Mouse (Mus musculus): ENCODE results near the gene Abraxas2.
A peak's percentile ranks its signal among the peaks of the same experiment; 100 is the strongest.

Gene Abraxas2

DNA sequence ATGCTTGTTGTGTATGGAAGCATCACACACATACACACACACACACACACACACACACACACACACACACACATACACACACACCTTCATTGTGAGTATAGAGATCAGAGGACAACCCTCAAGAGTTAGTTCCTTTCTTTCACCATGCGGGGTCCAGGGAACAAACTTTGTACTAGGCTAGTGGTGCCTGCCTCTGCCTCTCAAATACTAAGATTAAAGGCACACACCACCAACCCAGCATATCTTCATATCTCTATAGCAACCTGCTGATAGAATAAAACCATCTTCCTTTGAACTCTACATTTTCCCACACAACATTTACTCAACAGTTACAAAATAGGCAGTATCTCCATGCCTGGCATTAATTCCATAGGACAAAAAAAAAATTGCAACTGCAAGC lies 2.9 kb upstream of the Abraxas2 start:
- DNase-seq: no peak

DNA sequence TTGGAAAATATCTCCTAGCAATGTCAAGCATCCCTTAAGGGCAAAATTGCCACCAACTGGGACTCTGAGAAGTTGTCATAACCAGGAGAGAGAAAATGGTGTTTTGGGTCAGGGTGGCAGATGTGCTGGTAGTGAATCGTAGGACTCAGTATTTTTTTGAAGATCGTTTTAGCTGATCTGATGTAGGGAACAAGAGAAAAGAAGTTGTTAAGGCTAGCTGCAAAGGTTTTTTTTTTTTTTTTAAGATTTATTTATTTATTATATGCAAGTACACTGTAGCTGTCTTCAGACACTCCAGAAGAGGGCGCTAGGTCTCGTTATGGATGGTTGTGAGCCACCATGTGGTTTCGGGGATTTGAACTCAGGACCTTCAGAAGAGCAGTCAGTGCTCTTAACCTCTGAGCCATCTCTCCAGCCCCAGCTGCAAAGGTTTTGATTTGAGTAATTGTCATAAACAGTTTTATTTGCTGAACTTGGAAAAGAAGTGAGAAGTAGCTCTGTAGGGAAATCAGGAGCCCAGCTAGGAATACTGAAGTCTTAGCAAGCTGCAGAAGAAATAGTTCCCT lies 899 bp upstream of the Abraxas2 start:
- no peak for DNase-seq

GRCm38 (mm10) chr7:132866316-132866715 lies 7.3 kb downstream of the Abraxas2 start:
- no peak for DNase-seq

GRCm38 (mm10) chr7:132873043-132873442 lies 14.0 kb downstream of the Abraxas2 start:
- no peak for DNase-seq

DNA sequence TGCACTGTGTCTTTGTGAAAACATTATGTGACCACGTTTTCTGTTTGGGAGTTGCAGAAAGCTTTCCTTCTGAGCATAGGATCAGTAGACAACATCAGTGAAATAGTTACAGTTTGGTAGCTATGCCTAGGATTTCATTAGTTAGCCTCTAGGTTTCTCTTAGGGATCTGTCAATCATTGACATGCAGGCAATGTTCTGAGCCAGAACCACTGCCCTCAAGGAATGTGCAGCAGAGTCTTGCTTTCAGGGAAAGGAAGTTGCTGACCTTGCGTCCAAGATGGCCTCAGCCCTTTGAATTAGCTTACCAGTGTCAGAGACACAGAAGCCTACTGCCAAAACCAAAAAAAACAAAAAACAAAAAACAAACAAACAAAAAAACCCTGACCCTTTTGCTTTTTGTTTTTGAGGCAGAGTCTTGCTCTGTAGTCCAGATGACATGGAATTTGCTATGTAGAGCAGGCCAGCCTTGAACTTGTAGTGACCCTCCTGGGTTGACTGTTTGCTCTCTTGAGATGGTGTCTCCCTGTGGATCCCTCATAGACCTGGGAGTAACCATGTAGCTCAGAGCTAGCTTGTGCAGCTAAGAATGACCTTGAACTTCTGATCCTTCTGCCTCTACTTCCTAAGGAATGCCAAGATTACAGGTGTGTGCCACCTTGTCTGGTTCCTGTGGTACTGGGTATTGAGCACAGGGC lies 16.5 kb downstream of the Abraxas2 start:
- no peak for DNase-seq

DNA sequence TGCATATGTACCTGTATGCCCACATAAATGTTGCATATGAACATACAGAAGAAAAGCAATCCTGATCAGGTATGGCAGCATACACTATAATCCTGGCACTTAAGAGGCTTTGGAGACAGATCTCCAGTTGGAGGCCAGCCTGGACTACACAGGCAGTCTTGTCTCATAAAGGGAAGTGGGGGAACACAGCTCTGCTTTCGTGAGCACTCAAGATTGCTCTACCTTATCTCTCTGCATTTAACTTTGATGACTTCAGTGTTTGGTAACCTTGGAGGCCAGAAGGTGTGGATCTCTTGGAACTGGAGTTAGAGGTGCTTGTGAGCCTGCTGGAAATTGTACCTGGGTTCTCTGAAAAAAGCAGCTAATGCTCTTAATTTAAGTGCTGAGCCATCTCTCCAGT lies 21.3 kb downstream of the Abraxas2 start:
- DNase-seq: no peak

DNA sequence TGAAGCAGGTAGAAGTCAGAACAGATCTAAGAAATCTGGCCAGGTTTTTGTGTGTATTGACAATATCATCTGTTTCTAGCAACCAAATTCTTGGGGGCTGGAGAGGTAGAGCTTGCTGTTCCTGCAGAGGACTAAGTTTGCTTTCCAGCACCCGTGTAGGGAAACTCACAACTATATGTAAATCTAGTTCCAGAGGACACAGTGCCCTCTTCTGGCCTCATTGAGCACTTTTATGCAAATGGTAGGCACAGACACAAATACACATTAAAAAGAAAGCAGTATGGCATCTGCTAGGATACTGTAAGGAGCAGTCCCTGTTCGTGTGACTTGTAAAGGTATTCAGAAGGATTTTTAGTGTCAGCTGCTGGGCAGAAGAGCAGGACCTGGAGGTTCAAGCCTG lies 23.3 kb downstream of the Abraxas2 start:
- DNase-seq: peak; percentile 37

DNA sequence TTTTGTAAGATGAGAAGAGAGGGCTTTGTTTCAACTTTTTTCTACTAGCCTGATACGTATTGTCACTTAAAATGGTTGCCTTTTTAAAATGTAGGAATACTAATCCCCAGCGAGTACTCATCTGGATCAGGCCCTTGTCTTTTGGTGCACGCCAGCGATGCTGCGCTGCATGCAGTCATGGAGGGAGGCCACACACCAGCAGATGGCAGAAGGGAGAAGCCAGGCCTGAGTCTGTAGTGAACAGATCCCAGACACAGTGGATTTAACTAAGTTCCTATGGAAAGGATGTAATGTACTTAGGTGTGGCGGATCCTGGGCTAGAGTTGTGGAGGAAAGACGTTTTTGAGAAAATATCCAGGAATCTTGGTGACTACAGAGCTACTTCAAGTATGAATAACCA lies 25.0 kb downstream of the Abraxas2 start:
- no peak for DNase-seq

- DNase-seq: no peak
Measured at GRCm38 (mm10) chr7:132887019-132887804, 28.2 kb downstream of the Abraxas2 start.

DNA sequence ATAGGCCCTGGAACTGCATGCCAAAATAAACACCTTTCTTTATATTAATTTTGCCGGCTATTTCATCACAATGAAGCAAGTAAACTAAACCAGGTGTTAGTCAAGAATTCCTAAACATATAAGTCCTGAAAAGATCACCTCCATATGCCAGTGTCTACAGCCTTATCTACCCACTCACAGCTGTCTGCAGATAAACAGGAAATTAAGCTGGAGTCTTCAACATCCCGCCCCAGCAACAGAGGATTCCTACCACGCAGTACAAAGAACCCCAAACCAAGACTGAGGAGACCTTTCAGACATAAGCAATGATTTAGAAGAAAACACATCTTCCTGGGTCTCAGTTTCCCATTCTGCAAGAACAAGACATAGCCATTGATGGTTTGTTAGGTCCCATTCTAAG lies 29.0 kb downstream of the Abraxas2 start:
- DNase-seq: no peak

- peak; percentile 30 for DNase-seq
Measured at GRCm38 (mm10) chr7:132888518-132889249, 29.7 kb downstream of the Abraxas2 start.

DNA sequence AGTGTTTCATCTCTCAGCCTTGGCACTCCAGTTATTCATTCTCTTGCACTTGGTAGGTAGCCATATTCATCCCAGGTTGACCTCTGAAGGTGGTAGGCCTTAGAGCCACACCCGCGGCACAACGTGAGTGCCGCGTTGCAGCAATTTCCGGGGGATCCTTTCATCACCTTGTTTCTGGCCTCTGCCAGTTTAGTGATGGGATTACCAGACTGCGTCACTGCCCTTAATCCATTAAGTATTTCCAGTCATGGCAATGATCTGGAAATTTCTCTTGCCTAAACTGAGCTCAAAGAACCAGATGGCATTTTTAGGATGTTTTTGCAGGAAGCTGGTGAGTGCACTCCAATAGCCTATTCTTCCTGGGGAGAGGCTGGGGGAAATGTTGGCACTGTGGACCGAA lies 30.7 kb downstream of the Abraxas2 start:
- no peak for DNase-seq

- no peak for DNase-seq
Measured at GRCm38 (mm10) chr7:132890201-132890600, 31.2 kb downstream of the Abraxas2 start.

- no peak for DNase-seq
Measured at GRCm38 (mm10) chr7:132891561-132892310, 32.7 kb downstream of the Abraxas2 start.

GRCm38 (mm10) chr7:132892311-132892661 lies 33.3 kb downstream of the Abraxas2 start:
- DNase-seq: no peak

DNA sequence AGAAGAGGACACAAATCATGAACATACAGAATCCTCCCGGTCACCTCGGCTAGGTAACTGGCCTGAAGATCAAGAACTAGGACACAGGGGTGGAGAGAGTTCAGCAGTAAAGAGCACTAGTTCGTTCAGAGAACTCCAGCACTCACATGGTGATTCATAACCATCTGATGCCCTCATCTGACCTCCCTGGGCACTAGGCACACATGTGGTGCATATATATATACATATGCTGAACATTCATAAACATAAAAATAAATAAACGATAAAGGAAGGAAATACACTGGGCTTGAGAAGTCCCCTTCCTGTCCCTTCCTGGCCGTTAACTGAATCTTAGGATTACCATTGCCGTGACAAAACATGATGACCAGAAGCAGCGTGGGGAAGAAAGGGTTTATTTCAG lies 33.8 kb downstream of the Abraxas2 start:
- no peak for DNase-seq

- DNase-seq: no peak
Measured at GRCm38 (mm10) chr7:132893336-132893735, 34.3 kb downstream of the Abraxas2 start.

- no peak for DNase-seq
Measured at GRCm38 (mm10) chr7:132894841-132895555, 36.0 kb downstream of the Abraxas2 start.

- DNase-seq: no peak
Measured at GRCm38 (mm10) chr7:132896206-132896815, 37.3 kb downstream of the Abraxas2 start.

DNA sequence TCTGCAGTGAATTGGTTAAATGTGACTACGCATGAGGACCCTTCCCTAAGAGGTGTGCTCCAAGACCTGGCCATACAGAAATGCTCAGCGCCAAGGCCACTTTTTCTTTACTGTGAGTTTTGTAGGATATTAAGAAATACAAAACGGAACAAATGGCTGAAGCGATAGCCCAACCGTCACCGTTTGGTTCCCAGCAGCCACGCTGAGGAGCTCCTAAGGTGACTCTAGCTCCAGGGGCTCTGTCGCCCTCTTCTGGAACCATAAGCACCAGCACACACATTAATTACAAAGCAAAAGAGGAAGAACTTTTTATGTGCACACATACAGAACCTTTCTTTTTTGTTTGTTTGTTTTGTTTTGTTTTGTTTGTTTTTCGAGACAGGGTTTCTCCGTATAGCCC lies 38.2 kb downstream of the Abraxas2 start:
- DNase-seq: no peak

DNA sequence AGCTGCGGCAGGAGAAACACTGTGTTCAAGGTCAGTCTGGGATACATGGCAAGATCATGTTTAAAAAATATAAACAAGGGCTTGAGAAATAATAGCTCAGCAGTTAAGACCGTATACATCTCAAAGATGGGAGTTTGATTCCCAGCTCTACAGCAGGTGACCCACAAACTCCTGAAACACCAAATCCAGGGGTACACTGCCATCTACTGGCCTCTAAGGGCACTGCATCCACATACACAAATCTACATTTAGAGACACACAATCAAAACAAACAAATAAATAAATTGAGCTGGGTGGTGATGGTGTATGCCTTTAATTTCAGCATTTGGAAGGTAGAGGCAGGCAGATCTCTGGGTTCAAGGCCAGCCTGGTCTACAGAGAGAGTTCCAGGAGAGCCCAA lies 39.2 kb downstream of the Abraxas2 start:
- peak; percentile 68 for DNase-seq
